Mouse (Mus musculus) spleen, postnatal 36 days (tissue): ENCODE data around the gene Bcap29.
"Not testable (repeated sequence)": the region's sequence is repeated elsewhere in the genome, so short reads cannot be mapped to it uniquely, and the experiment has no call there.

ENCODE experiments used
- DNase-seq, 2 experiments: peaks; one replicate each; pipeline ENCODE4 v3.0.0; 2022; ENCODE audit warnings: low spot score in 2 of 2, mixed read lengths in 1 of 2

Bcap29 gene

GRCm38 (mm10) chr12:31634343-31635239 is at the start of gene Bcap29:
TSS of gene Bcap29 (minus strand) at chr12:31634658.
- peak; percentile 74 to 75 for DNase-seq

- no peak for DNase-seq
Observed at GRCm38 (mm10) chr12:31667187-31667586, 32.7 kb upstream of the Bcap29 start.

- no peak for DNase-seq
Observed at GRCm38 (mm10) chr12:31665999-31666398, 31.5 kb upstream of the Bcap29 start.

GRCm38 (mm10) chr12:31656841-31657240 is 22.4 kb upstream of the Bcap29 start:
- no peak for DNase-seq

GRCm38 (mm10) chr12:31654965-31655477 is 20.6 kb upstream of the Bcap29 start:
- peak in 1 of 2 experiments; percentile 4 for DNase-seq

- peak; percentile 93 for DNase-seq
Observed at GRCm38 (mm10) chr12:31654197-31654964, 19.9 kb upstream of the Bcap29 start, which contains the start of the genes Dus4l and Cog5. TSS of gene Dus4l (minus strand) at chr12:31654826. TSS of gene Cog5 (plus strand) at chr12:31654869.

GRCm38 (mm10) chr12:31653611-31654010 is 19.2 kb upstream of the Bcap29 start:
- DNase-seq: no peak

- DNase-seq: no peak
Observed at GRCm38 (mm10) chr12:31635240-31635607, 766 bp upstream of the Bcap29 start.

GRCm38 (mm10) chr12:31633970-31634342 is 502 bp downstream of the Bcap29 start:
- peak; percentile 8 to 19 for DNase-seq

- not testable (repeated sequence) for DNase-seq
Observed at GRCm38 (mm10) chr12:31628396-31628795, 6.1 kb downstream of the Bcap29 start.

- DNase-seq: no peak
Observed at GRCm38 (mm10) chr12:31625016-31625415, 9.4 kb downstream of the Bcap29 start.

GRCm38 (mm10) chr12:31620106-31620505 is 14.4 kb downstream of the Bcap29 start:
- DNase-seq: no peak

GRCm38 (mm10) chr12:31613353-31613752 is 21.1 kb downstream of the Bcap29 start:
- no peak for DNase-seq

GRCm38 (mm10) chr12:31608138-31608537 is 26.3 kb downstream of the Bcap29 start:
- DNase-seq: no peak

- no peak for DNase-seq
Observed at GRCm38 (mm10) chr12:31604894-31605293, 29.6 kb downstream of the Bcap29 start.

GRCm38 (mm10) chr12:31603586-31603985 is 30.9 kb downstream of the Bcap29 start:
- no peak for DNase-seq

- no peak for DNase-seq
Observed at GRCm38 (mm10) chr12:31594296-31594695, 40.2 kb downstream of the Bcap29 start.

- DNase-seq: no peak
Observed at GRCm38 (mm10) chr12:31592011-31592410, 42.4 kb downstream of the Bcap29 start.

GRCm38 (mm10) chr12:31583726-31584125 is 50.7 kb downstream of the Bcap29 start:
- DNase-seq: no peak

GRCm38 (mm10) chr12:31582081-31582480 is 52.4 kb downstream of the Bcap29 start:
- no peak for DNase-seq

GRCm38 (mm10) chr12:31581319-31581810 is 53.1 kb downstream of the Bcap29 start:
- no peak for DNase-seq

GRCm38 (mm10) chr12:31580634-31581318 is 53.7 kb downstream of the Bcap29 start:
- no peak for DNase-seq
